Mouse (Mus musculus): ENCODE results near the gene Gbp4. TPM values are rescaled to one million over a fixed set of nuclear protein-coding genes. Genes with fewer than 3 reads are reported as not detected.
"Not testable (repeated sequence)": the region's sequence is repeated elsewhere in the genome, so short reads cannot be mapped to it uniquely, and the experiment has no call there.

Gene Gbp4
- total and polyA plus RNA-seq, 3 experiments = 16.1 to 19.3 (median 17.2) TPM

GRCm38 (mm10) chr5:105146447-105146846 is 7.1 kb upstream of the Gbp4 start:
- Histone ChIP-seq H3K4me2 (ENCODE audit: insufficient read depth, low read depth, poor library complexity, severe bottlenecking) (no peak overlapping the region), H3K4me1 (ENCODE audit: control insufficient read depth in 1 of 2, insufficient read depth in 2 of 2) (peaks cover 15 to 42% of the 10 kb centered on the region in 2 experiments), H3K27ac (ENCODE audit: insufficient read depth, low read depth) (no peak overlapping the region), H3K9ac (ENCODE audit: insufficient read depth, low read depth) (no peak overlapping the region), H3K9me3 (replicated peaks; ENCODE audit: low read length) (no peaks in the 10 kb centered on the region), H3K27me3 (replicated peaks) (no peaks in the 10 kb centered on the region), H3K36me3 (replicated peaks in 1 of 2; ENCODE audit: control insufficient read depth in 1 of 2, insufficient read depth in 1 of 2, low read length in 1 of 2) (no peaks in the 10 kb centered on the region), H3K4me3 (replicated peaks in 1 of 3; ENCODE audit: low read depth in 2 of 3, low read length in 2 of 3, poor library complexity in 1 of 3) (no peak overlapping the region), H3K79me2 (replicated peaks; ENCODE audit: control insufficient read depth, extremely low read depth, insufficient read depth, poor library complexity, severe bottlenecking) (no peaks in the 10 kb centered on the region)
- TF ChIP-seq MYC (IDR thresholded peaks at IDR 0.05; ENCODE audit: low read depth, low read length) = no peak
- in situ Hi-C loops (cut with MboI; ENCODE audit: low pct_ligation_motif_present, low pct_unique_long_range_greater_than_20kb, low sequenced_read_pairs) (no loop called here), dilution Hi-C loops (cut with MboI; ENCODE audit: extremely low pct_ligation_motif_present, extremely low pct_unique_long_range_greater_than_20kb, low sequenced_read_pairs) (no loop called here)
- DNase-seq (ENCODE audit: extremely low read depth) = no peak

- H3K79me2 ChIP-seq (replicated peaks; ENCODE audit: control insufficient read depth, extremely low read depth, insufficient read depth, poor library complexity, severe bottlenecking); H3K36me3 ChIP-seq (replicated peaks in 1 of 2; ENCODE audit: control insufficient read depth in 1 of 2, insufficient read depth in 1 of 2, low read length in 1 of 2); H3K4me3 ChIP-seq (replicated peaks in 1 of 3; ENCODE audit: low read depth in 2 of 3, low read length in 2 of 3, poor library complexity in 1 of 3); H3K4me2 ChIP-seq (ENCODE audit: insufficient read depth, low read depth, poor library complexity, severe bottlenecking); H3K27me3 ChIP-seq (replicated peaks); dilution Hi-C loops (cut with MboI; ENCODE audit: extremely low pct_ligation_motif_present, extremely low pct_unique_long_range_greater_than_20kb, low sequenced_read_pairs); H3K9ac ChIP-seq (ENCODE audit: insufficient read depth, low read depth); H3K9me3 ChIP-seq (replicated peaks; ENCODE audit: low read length); H3K27ac ChIP-seq (ENCODE audit: insufficient read depth, low read depth); DNase-seq (ENCODE audit: extremely low read depth); in situ Hi-C loops (cut with MboI; ENCODE audit: low pct_ligation_motif_present, low pct_unique_long_range_greater_than_20kb, low sequenced_read_pairs): not testable (repeated sequence)
- peaks cover 19 to 44% of the 10 kb centered on the region in 2 experiments for H3K4me1 ChIP-seq (ENCODE audit: control insufficient read depth in 1 of 2, insufficient read depth in 2 of 2)
- TF ChIP-seq ELF1 (IDR thresholded peaks at IDR 0.05; ENCODE audit: low read depth, low read length) (peak; percentile 49; the same call in 1 of the 2 replicates), IRF4 (IDR thresholded peaks at IDR 0.05; ENCODE audit: low read depth, low read length) (0 out of 2 replicates have a peak, but pooled peaks have one; percentile 25)
These were observed 6.3 kb upstream of the Gbp4 start for GRCm38 (mm10) chr5:105145731-105146130.

- Histone ChIP-seq H3K4me2 (ENCODE audit: insufficient read depth, low read depth, poor library complexity, severe bottlenecking) (peak overlapping the region; percentile 89), H3K4me1 (ENCODE audit: control insufficient read depth in 1 of 2, insufficient read depth in 2 of 2) (peaks cover 21 to 52% of the 10 kb centered on the region in 2 experiments), H3K79me2 (replicated peaks; ENCODE audit: control insufficient read depth, extremely low read depth, insufficient read depth, poor library complexity, severe bottlenecking) (peaks cover 14% of the 10 kb centered on the region), H3K9ac (ENCODE audit: insufficient read depth, low read depth) (peak overlapping the region; percentile 63), H3K27ac (ENCODE audit: insufficient read depth, low read depth) (peak overlapping the region; percentile 41; the same call in 1 of the 2 replicates)
- H3K9me3 ChIP-seq (replicated peaks; ENCODE audit: low read length); dilution Hi-C loops (cut with MboI; ENCODE audit: extremely low pct_ligation_motif_present, extremely low pct_unique_long_range_greater_than_20kb, low sequenced_read_pairs); DNase-seq (ENCODE audit: extremely low read depth); H3K27me3 ChIP-seq (replicated peaks); H3K4me3 ChIP-seq (replicated peaks in 1 of 3; ENCODE audit: low read depth in 2 of 3, low read length in 2 of 3, poor library complexity in 1 of 3); H3K36me3 ChIP-seq (replicated peaks in 1 of 2; ENCODE audit: control insufficient read depth in 1 of 2, insufficient read depth in 1 of 2, low read length in 1 of 2): not testable (repeated sequence)
- TF ChIP-seq MXI1 (IDR thresholded peaks at IDR 0.05; ENCODE audit: low read depth, low read length) = 0 out of 2 replicates have a peak, but pooled peaks have one; percentile 0
- in situ Hi-C loops (cut with MboI; ENCODE audit: low pct_ligation_motif_present, low pct_unique_long_range_greater_than_20kb, low sequenced_read_pairs) = loop anchor here (5.0 kb wide), 1 partner anchor 153 kb away; no protein-coding TSS in a partner anchor
These were observed 864 bp upstream of the Gbp4 start for GRCm38 (mm10) chr5:105140089-105140810.

GRCm38 (mm10) chr5:105138906-105139305 is 480 bp downstream of the Gbp4 start:
- Histone ChIP-seq H3K27me3 (replicated peaks) (no peaks in the 10 kb centered on the region), H3K4me2 (ENCODE audit: insufficient read depth, low read depth, poor library complexity, severe bottlenecking) (peak overlapping the region; percentile 87), H3K9me3 (replicated peaks; ENCODE audit: low read length) (no peaks in the 10 kb centered on the region), H3K79me2 (replicated peaks; ENCODE audit: control insufficient read depth, extremely low read depth, insufficient read depth, poor library complexity, severe bottlenecking) (peaks cover 14% of the 10 kb centered on the region), H3K27ac (ENCODE audit: insufficient read depth, low read depth) (peak overlapping the region; percentile 57), H3K36me3 (replicated peaks in 1 of 2; ENCODE audit: control insufficient read depth in 1 of 2, insufficient read depth in 1 of 2, low read length in 1 of 2) (peaks cover 8 to 12% of the 10 kb centered on the region in 2 experiments), H3K4me1 (ENCODE audit: control insufficient read depth in 1 of 2, insufficient read depth in 2 of 2) (peaks cover 18 to 48% of the 10 kb centered on the region in 2 experiments), H3K4me3 (replicated peaks in 1 of 3; ENCODE audit: low read depth in 2 of 3, low read length in 2 of 3, poor library complexity in 1 of 3) (peak overlapping the region; percentile 58 to 69 (median 66)), H3K9ac (ENCODE audit: insufficient read depth, low read depth) (peak overlapping the region; percentile 64)
- 0 out of 2 replicates have a peak, but pooled peaks have one; percentile 7 for TF ChIP-seq SIN3A (IDR thresholded peaks at IDR 0.05; ENCODE audit: low read length)
- TF ChIP-seq NRF1 (IDR thresholded peaks at IDR 0.05; ENCODE audit: low read depth, low read length) = no peak
- dilution Hi-C loops (cut with MboI; ENCODE audit: extremely low pct_ligation_motif_present, extremely low pct_unique_long_range_greater_than_20kb, low sequenced_read_pairs) (no loop called here), in situ Hi-C loops (cut with MboI; ENCODE audit: low pct_ligation_motif_present, low pct_unique_long_range_greater_than_20kb, low sequenced_read_pairs) (no loop called here)
- DNase-seq (ENCODE audit: extremely low read depth) = no peak

GRCm38 (mm10) chr5:105136706-105137304 is 2.6 kb downstream of the Gbp4 start:
- H3K4me2 ChIP-seq (ENCODE audit: insufficient read depth, low read depth, poor library complexity, severe bottlenecking) = 0 out of 2 replicates have a peak overlapping the region, but pooled peaks have one; percentile 29
- H3K27me3 ChIP-seq (replicated peaks); H3K27ac ChIP-seq (ENCODE audit: insufficient read depth, low read depth); dilution Hi-C loops (cut with MboI; ENCODE audit: extremely low pct_ligation_motif_present, extremely low pct_unique_long_range_greater_than_20kb, low sequenced_read_pairs); H3K9me3 ChIP-seq (replicated peaks; ENCODE audit: low read length); H3K4me3 ChIP-seq (replicated peaks in 1 of 3; ENCODE audit: low read depth in 2 of 3, low read length in 2 of 3, poor library complexity in 1 of 3); in situ Hi-C loops (cut with MboI; ENCODE audit: low pct_ligation_motif_present, low pct_unique_long_range_greater_than_20kb, low sequenced_read_pairs); DNase-seq (ENCODE audit: extremely low read depth); H3K9ac ChIP-seq (ENCODE audit: insufficient read depth, low read depth): not testable (repeated sequence)
- peaks cover 13 to 36% of the 10 kb centered on the region in 2 experiments for H3K4me1 ChIP-seq (ENCODE audit: control insufficient read depth in 1 of 2, insufficient read depth in 2 of 2)
- H3K79me2 ChIP-seq (replicated peaks; ENCODE audit: control insufficient read depth, extremely low read depth, insufficient read depth, poor library complexity, severe bottlenecking) = peaks cover 14% of the 10 kb centered on the region
- H3K36me3 ChIP-seq (replicated peaks in 1 of 2; ENCODE audit: control insufficient read depth in 1 of 2, insufficient read depth in 1 of 2, low read length in 1 of 2) = peaks cover 13 to 26% of the 10 kb centered on the region in 2 experiments
